Comparison of ENCODE assay signal across 8 mouse cellular contexts in genomic region chr3:121469185-121469975, GRCm38 (mm10). TPM values are rescaled to one million over a fixed set of nuclear protein-coding genes. Genes with fewer than 3 reads are reported as not detected.
A peak's percentile ranks its signal among the peaks of the same experiment; 100 is the strongest.
DNase-seq lines count a peak whose midpoint lies in the region; ATAC-seq and TF ChIP-seq lines count a peak whose summit lies in the region.

No protein-coding gene starts in this region.

- H3K9me3 ChIP-seq in heart, embryonic 11.5 days (replicated peaks; ENCODE audit: control insufficient read depth, low read length) = no peaks in the 10 kb centered on the region
- no peaks in the 10 kb centered on the region for H3K9me3 ChIP-seq in kidney, postnatal 0 days (replicated peaks; ENCODE audit: low read length)
- H3K9me3 ChIP-seq in midbrain, embryonic 10.5 days (replicated peaks) = no peaks in the 10 kb centered on the region

- 7% methylated on average over 12 of the region's 13 CpGs for WGBS in heart, embryonic 11.5 days (ENCODE audit: insufficient replicate concordance)
- under 1% methylated on average over 13 of the region's 13 CpGs for WGBS in kidney, postnatal 0 days
- 7% methylated on average over 13 of the region's 13 CpGs for whole genome bisulfite sequencing in midbrain, embryonic 10.5 days

- H3K27ac ChIP-seq in heart, embryonic 11.5 days (ENCODE audit: low read depth, low read length) = no peak overlapping the region
- peak overlapping the region; percentile 83 for H3K27ac ChIP-seq in kidney, postnatal 0 days
- H3K27ac ChIP-seq in midbrain, embryonic 10.5 days (replicated peaks) = peak overlapping the region; percentile 88

- DNase-seq in heart, adult 8-10 months (ENCODE audit: low spot score) = no peak
- DNase-seq in R1 (ENCODE audit: low read depth, low spot score) = peak; percentile 49
- DNase-seq in gastrocnemius, postnatal 10 days = peak; percentile 54
- DNase-seq in kidney, postnatal 0 days (ENCODE audit: low spot score) = peak; percentile 66
- DNase-seq in midbrain, embryonic 10.5 days (ENCODE audit: low spot score) = peak; percentile 74
- DNase-seq in urinary bladder, postnatal 36 days (ENCODE audit: low spot score in 2 of 2) = peak; percentile 16 to 23
- DNase-seq in left cerebral cortex, adult 9 months (ENCODE audit: low spot score in 2 of 2) = no peak

- peak overlapping the region; percentile 46 for H3K4me2 ChIP-seq in heart, embryonic 11.5 days
- H3K4me2 ChIP-seq in kidney, postnatal 0 days (ENCODE audit: low read length) = peak overlapping the region; percentile 30

- no peak for ATAC-seq in heart, embryonic 11.5 days (replicated peaks; ENCODE audit: insufficient number of reproducible peaks, low FRiP score, low TSS enrichment)
- peak; percentile 53; the same call in 1 of the 2 replicates for ATAC-seq in kidney, postnatal 0 days (replicated peaks; ENCODE audit: low FRiP score, low read depth)

- no peak for TF ChIP-seq CTCF in kidney, postnatal 0 days (IDR thresholded peaks at IDR 0.05; ENCODE audit: low read depth)

- H3K27me3 ChIP-seq in heart, embryonic 11.5 days (ENCODE audit: control insufficient read depth, insufficient read depth, low read length) = no peaks in the 10 kb centered on the region
- no peaks in the 10 kb centered on the region for H3K27me3 ChIP-seq in kidney, postnatal 0 days (ENCODE audit: insufficient read depth, low read length)
- H3K27me3 ChIP-seq in midbrain, embryonic 10.5 days (ENCODE audit: low read depth, poor library complexity, severe bottlenecking) = no peaks in the 10 kb centered on the region

- peak overlapping the region; percentile 18; the same call in 1 of the 2 replicates for H3K9ac ChIP-seq in heart, embryonic 11.5 days (ENCODE audit: low read depth, low read length)
- H3K9ac ChIP-seq in kidney, postnatal 0 days (ENCODE audit: low read depth, low read length) = 0 out of 2 replicates have a peak overlapping the region, but pooled peaks have one; percentile 14

- no peak overlapping the region for H3K4me3 ChIP-seq in heart, embryonic 11.5 days (ENCODE audit: low read depth, low read length)
- no peak overlapping the region for H3K4me3 ChIP-seq in kidney, postnatal 0 days (replicated peaks; ENCODE audit: low read depth, low read length)
- peak overlapping the region; percentile 34 for H3K4me3 ChIP-seq in midbrain, embryonic 10.5 days

- no peaks in the 10 kb centered on the region for H3K36me3 ChIP-seq in heart, embryonic 11.5 days (ENCODE audit: control insufficient read depth, insufficient read depth, low read length)
- no peaks in the 10 kb centered on the region for H3K36me3 ChIP-seq in kidney, postnatal 0 days (ENCODE audit: insufficient read depth, low read length)
- H3K36me3 ChIP-seq in midbrain, embryonic 10.5 days = no peaks in the 10 kb centered on the region

- peaks cover 6% of the 10 kb centered on the region for H3K4me1 ChIP-seq in heart, embryonic 11.5 days (ENCODE audit: control insufficient read depth, insufficient read depth, low read length)
- peaks cover 23% of the 10 kb centered on the region for H3K4me1 ChIP-seq in kidney, postnatal 0 days (replicated peaks; ENCODE audit: insufficient read depth, low read length)
- peaks cover 61% of the 10 kb centered on the region for H3K4me1 ChIP-seq in midbrain, embryonic 10.5 days

RNA-seq across cellular contexts. Expression of gene Cnn3, which starts 43.1 kb away (rescaled TPM):
- polyA plus RNA-seq in heart, embryonic 11.5 days (2014; fragmentation: Nextera tagmentation; extraction: Ambion mirVana) = 488 and 525 TPM in 2 replicates
- total RNA-seq in heart, adult 8-10 months (2022) = 10 to 100 TPM; 30.4 to 35.4 (median 33.8) TPM
- 100 to 1,000 TPM in 1 of 2 experiments, 10 to 100 TPM in 1; 96.7 to 113 TPM for total RNA-seq in gastrocnemius, postnatal 10 days (2021)
- polyA plus RNA-seq in kidney, postnatal 0 days (2015; fragmentation: Nextera tagmentation; extraction: Ambion mirVana) = 444 and 480 TPM in 2 replicates
- 947 and 1,037 TPM in 2 replicates for polyA plus RNA-seq in midbrain, embryonic 10.5 days (2016; fragmentation: Nextera tagmentation; extraction: Ambion mirVana)

Comparison
In these comparisons a context has a peak if more than half of its experiments do, and no peak if none do; other contexts are left out.
1. DNase-seq: peak in R1 (single experiment), gastrocnemius, postnatal 10 days (single experiment), kidney, postnatal 0 days (single experiment), midbrain, embryonic 10.5 days (single experiment) and urinary bladder, postnatal 36 days (2 of 2); none in heart, adult 8-10 months (single experiment) and left cerebral cortex, adult 9 months (0 of 2).